Mouse (Mus musculus): ENCODE results near the gene Bmpr1a. TPM values are rescaled to one million over a fixed set of nuclear protein-coding genes. Genes with fewer than 3 reads are reported as not detected.
"Not testable (repeated sequence)": the region's sequence is repeated elsewhere in the genome, so short reads cannot be mapped to it uniquely, and the experiment has no call there.

The Bmpr1a gene
- polyA plus RNA-seq, 1 experiment from 2014 or later = 25.5 TPM

GRCm38 (mm10) chr14:34375941-34376340 lies 127.2 kb downstream of the Bmpr1a start:
- H3K9ac ChIP-seq = no peak overlapping the region
- no peak overlapping the region for H3K4me2 ChIP-seq
- no peak overlapping the region for H3K4me3 ChIP-seq
- peaks cover 9% of the 10 kb centered on the region for H3K4me1 ChIP-seq
- H3K27ac ChIP-seq = no peak overlapping the region
- WGBS = 86% methylated on average over 5 of the region's 5 CpGs
- no peak for ATAC-seq
- H3K36me3 ChIP-seq (ENCODE audit: poor library complexity, severe bottlenecking) = no peaks in the 10 kb centered on the region
- H3K9me3 ChIP-seq (replicated peaks) = no peaks in the 10 kb centered on the region
- H3K27me3 ChIP-seq = no peaks in the 10 kb centered on the region

- H3K4me1 ChIP-seq = peaks cover 9% of the 10 kb centered on the region
- no peak within 1 kb of the TSS for H3K9ac ChIP-seq
- H3K4me2 ChIP-seq = no peak within 1 kb of the TSS
- no peak for ATAC-seq
- H3K4me3 ChIP-seq = no peak within 1 kb of the TSS
- H3K27ac ChIP-seq = no peak within 1 kb of the TSS
- no peaks in the 10 kb centered on the region for H3K27me3 ChIP-seq
- no peaks in the 10 kb centered on the region for H3K36me3 ChIP-seq (ENCODE audit: poor library complexity, severe bottlenecking)
- H3K9me3 ChIP-seq (replicated peaks) = no peaks in the 10 kb centered on the region
- WGBS = 84% methylated on average over 13 of the region's 13 CpGs
Observed at GRCm38 (mm10) chr14:34375415-34375904, 127.7 kb downstream of the Bmpr1a start, which contains the start of gene Mmrn2. Gene Mmrn2 (plus strand): TSS chr14:34375465.

GRCm38 (mm10) chr14:34374577-34374976 lies 128.6 kb downstream of the Bmpr1a start, which contains the start of gene Sncg:
Gene Sncg (minus strand): TSS chr14:34374789.
- 65% methylated on average over 10 of the region's 10 CpGs for WGBS
- Histone ChIP-seq H3K27me3 (no peaks in the 10 kb centered on the region), H3K9me3 (replicated peaks) (no peaks in the 10 kb centered on the region), H3K4me3 (no peak within 1 kb of the TSS), H3K27ac (no peak within 1 kb of the TSS), H3K9ac (no peak within 1 kb of the TSS), H3K36me3 (ENCODE audit: poor library complexity, severe bottlenecking) (no peaks in the 10 kb centered on the region), H3K4me2 (no peak within 1 kb of the TSS), H3K4me1 (peaks cover 9% of the 10 kb centered on the region)
- no peak for ATAC-seq

GRCm38 (mm10) chr14:34373581-34373980 lies 129.6 kb downstream of the Bmpr1a start:
- H3K36me3 ChIP-seq (ENCODE audit: poor library complexity, severe bottlenecking) = no peaks in the 10 kb centered on the region
- no peak overlapping the region for H3K27ac ChIP-seq
- no peak overlapping the region for H3K4me3 ChIP-seq
- no peaks in the 10 kb centered on the region for H3K27me3 ChIP-seq
- 82% methylated on average over 6 of the region's 6 CpGs for WGBS
- no peaks in the 10 kb centered on the region for H3K9me3 ChIP-seq (replicated peaks)
- H3K4me1 ChIP-seq = peaks cover 4% of the 10 kb centered on the region
- H3K9ac ChIP-seq = no peak overlapping the region
- no peak overlapping the region for H3K4me2 ChIP-seq
- ATAC-seq = no peak

GRCm38 (mm10) chr14:34372646-34373045 lies 130.5 kb downstream of the Bmpr1a start:
- Histone ChIP-seq H3K36me3 (ENCODE audit: poor library complexity, severe bottlenecking) (no peaks in the 10 kb centered on the region), H3K9ac (no peak overlapping the region), H3K9me3 (replicated peaks) (no peaks in the 10 kb centered on the region), H3K4me2 (no peak overlapping the region), H3K4me3 (no peak overlapping the region), H3K27me3 (no peaks in the 10 kb centered on the region), H3K4me1 (no peaks in the 10 kb centered on the region), H3K27ac (no peak overlapping the region)
- 0 out of 2 replicates have a peak, but pooled peaks have one; percentile 34 for ATAC-seq
- 81% methylated on average over 6 of the region's 6 CpGs for WGBS

DNA sequence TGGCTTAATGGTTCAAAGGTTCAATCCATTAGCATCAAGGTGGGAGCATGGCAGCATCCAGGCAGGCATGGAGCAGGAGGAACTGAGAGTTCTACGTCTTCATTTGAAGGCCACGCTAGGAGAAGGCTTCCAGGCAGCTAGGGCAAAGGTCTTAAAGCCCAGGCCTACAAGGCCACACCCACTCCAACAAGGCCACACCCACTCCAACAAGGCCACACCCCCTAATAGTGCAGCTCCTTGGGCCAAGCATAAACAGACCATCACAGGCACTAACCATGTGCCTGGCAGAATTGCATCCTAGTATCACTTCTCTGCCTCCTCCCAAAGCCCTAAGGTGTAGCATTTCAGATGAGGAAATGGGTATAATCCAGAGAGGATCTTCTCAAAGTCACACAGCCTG lies 131.4 kb downstream of the Bmpr1a start:
- H3K27me3 ChIP-seq = no peaks in the 10 kb centered on the region
- ATAC-seq = no peak
- H3K4me3 ChIP-seq = no peak overlapping the region
- H3K9me3 ChIP-seq (replicated peaks) = no peaks in the 10 kb centered on the region
- H3K9ac ChIP-seq = no peak overlapping the region
- H3K4me1 ChIP-seq = no peaks in the 10 kb centered on the region
- 79% methylated on average over 2 of the region's 2 CpGs for WGBS
- H3K27ac ChIP-seq = no peak overlapping the region
- H3K36me3 ChIP-seq (ENCODE audit: poor library complexity, severe bottlenecking) = no peaks in the 10 kb centered on the region
- H3K4me2 ChIP-seq = no peak overlapping the region

- no peak for ATAC-seq
- Histone ChIP-seq H3K9me3 (replicated peaks) (no peaks in the 10 kb centered on the region), H3K9ac (no peak overlapping the region), H3K4me3 (no peak overlapping the region), H3K27ac (no peak overlapping the region), H3K27me3 (no peaks in the 10 kb centered on the region), H3K4me2 (no peak overlapping the region), H3K36me3 (ENCODE audit: poor library complexity, severe bottlenecking) (no peaks in the 10 kb centered on the region), H3K4me1 (no peaks in the 10 kb centered on the region)
- WGBS = 87% methylated on average over 3 of the region's 3 CpGs
Observed at GRCm38 (mm10) chr14:34370921-34371320, 132.2 kb downstream of the Bmpr1a start.

GRCm38 (mm10) chr14:34370203-34370602 lies 132.9 kb downstream of the Bmpr1a start:
- Histone ChIP-seq H3K27ac (no peak overlapping the region), H3K4me3 (no peak overlapping the region), H3K9ac (no peak overlapping the region), H3K27me3 (no peaks in the 10 kb centered on the region), H3K4me1 (no peaks in the 10 kb centered on the region), H3K9me3 (replicated peaks) (no peaks in the 10 kb centered on the region), H3K4me2 (no peak overlapping the region), H3K36me3 (ENCODE audit: poor library complexity, severe bottlenecking) (no peaks in the 10 kb centered on the region)
- 54% methylated on average over 3 of the region's 3 CpGs for WGBS
- ATAC-seq = no peak

- no peak overlapping the region for H3K27ac ChIP-seq
- peaks cover 5% of the 10 kb centered on the region; the same call in 1 of the 2 replicates for H3K27me3 ChIP-seq
- no peak overlapping the region for H3K4me2 ChIP-seq
- H3K9me3 ChIP-seq (replicated peaks) = no peaks in the 10 kb centered on the region
- H3K9ac ChIP-seq = no peak overlapping the region
- no peak for ATAC-seq
- H3K4me1 ChIP-seq = peaks cover 15% of the 10 kb centered on the region
- H3K36me3 ChIP-seq (ENCODE audit: poor library complexity, severe bottlenecking) = no peaks in the 10 kb centered on the region
- H3K4me3 ChIP-seq = no peak overlapping the region
- WGBS = 96% methylated on average over 2 of the region's 2 CpGs
Observed at GRCm38 (mm10) chr14:34365147-34365507, 138.0 kb downstream of the Bmpr1a start.

- ATAC-seq; H3K9me3 ChIP-seq (replicated peaks); H3K27me3 ChIP-seq; H3K36me3 ChIP-seq (ENCODE audit: poor library complexity, severe bottlenecking): not testable (repeated sequence)
- Histone ChIP-seq H3K4me2 (peak overlapping the region; percentile 86), H3K9ac (peak overlapping the region; percentile 66), H3K27ac (0 out of 2 replicates have a peak overlapping the region, but pooled peaks have one; percentile 31), H3K4me1 (peaks cover 15% of the 10 kb centered on the region), H3K4me3 (peak overlapping the region; percentile 46)
- 75% methylated on average over 15 of the region's 15 CpGs for WGBS
Observed at GRCm38 (mm10) chr14:34364254-34365146, 138.6 kb downstream of the Bmpr1a start.

DNA sequence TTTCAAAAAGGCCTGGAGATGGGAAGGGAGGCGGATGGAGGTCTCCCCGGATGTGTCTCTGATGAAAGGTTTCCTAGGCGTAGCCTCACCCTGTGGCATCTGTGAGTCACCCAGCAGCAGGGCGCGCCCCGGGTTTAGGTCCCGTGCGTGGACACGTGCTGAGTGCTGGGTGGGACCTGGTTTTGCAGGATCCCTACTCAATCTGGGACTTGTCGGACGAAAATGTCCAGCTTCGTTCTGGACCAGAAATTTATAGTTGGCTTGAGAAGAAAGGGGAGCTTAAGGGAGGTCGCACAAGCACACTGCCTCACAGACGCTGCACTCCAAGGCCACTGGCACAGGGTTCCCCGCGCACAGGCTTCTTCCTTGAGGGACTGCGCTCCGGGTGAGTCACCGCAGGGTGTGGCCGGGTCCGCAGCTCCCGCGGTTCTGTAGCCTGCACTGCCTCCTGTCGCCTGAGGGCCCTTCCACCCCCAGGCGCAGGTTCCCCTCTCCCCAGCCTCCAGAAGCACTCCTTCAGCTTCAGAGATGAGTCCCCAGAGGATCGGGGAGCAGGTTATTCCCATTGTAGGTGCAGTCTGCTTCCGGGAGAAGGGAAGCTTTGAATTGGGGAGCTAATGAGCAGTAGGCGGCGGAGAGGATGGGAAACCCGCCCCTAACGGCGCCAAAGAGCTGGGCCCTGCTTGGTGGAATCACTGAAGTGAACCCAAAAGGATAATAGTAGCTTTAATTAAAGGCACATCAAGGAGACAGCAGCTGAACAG lies 139.5 kb downstream of the Bmpr1a start:
- Histone ChIP-seq H3K27me3 (peaks cover 5% of the 10 kb centered on the region; the same call in 1 of the 2 replicates), H3K9ac (peak overlapping the region; percentile 66), H3K4me1 (peaks cover 15% of the 10 kb centered on the region), H3K36me3 (ENCODE audit: poor library complexity, severe bottlenecking) (no peaks in the 10 kb centered on the region), H3K27ac (0 out of 2 replicates have a peak overlapping the region, but pooled peaks have one; percentile 31), H3K9me3 (replicated peaks) (no peaks in the 10 kb centered on the region), H3K4me2 (peak overlapping the region; percentile 86), H3K4me3 (peak overlapping the region; percentile 46)
- under 1% methylated on average over 32 of the region's 32 CpGs for WGBS
- ATAC-seq = peak; percentile 85
